Mouse (Mus musculus) ES-E14 (cell line): ENCODE data around the gene Ntrk3.

Source experiments
- CHD2 ChIP-seq: IDR thresholded peaks from 2 replicates; pipeline ENCODE4 v1.6.1; 2014; ENCODE audit warnings: mild to moderate bottlenecking, low read depth, low read length, inconsistent platforms
- HCFC1 ChIP-seq: IDR thresholded peaks from 2 replicates; pipeline ENCODE4 v1.6.1; 2012; ENCODE audit warnings: low read length, inconsistent platforms, borderline replicate concordance; ENCODE audit not compliant: insufficient read depth
- ZC3H11A ChIP-seq: IDR thresholded peaks from 2 replicates; pipeline ENCODE4 v1.6.1; 2012; ENCODE audit warnings: low read depth, mild to moderate bottlenecking, inconsistent platforms, low read length, borderline replicate concordance

GRCm38 (mm10) chr7:78443373-78444036 is 294.3 kb downstream of the Ntrk3 start:
- TF ChIP-seq CHD2 = no peak
- TF ChIP-seq ZC3H11A = no peak
- no peak for TF ChIP-seq HCFC1
